Mouse (Mus musculus) spleen, adult 2 months (tissue): Measurements from ENCODE around the gene E2f3. TPM values are rescaled to one million over a fixed set of nuclear protein-coding genes. Genes with fewer than 3 reads are reported as not detected.
A peak's percentile ranks its signal among the peaks of the same experiment; 100 is the strongest.

ENCODE experiments used
- DNase-seq, 2 experiments: peaks; one replicate each; pipeline versions ENCODE4 v3.0.0 to v3.0.0-alpha.2; 2012 to 2021; ENCODE audit warnings: low spot score in 2 of 2, low read depth in 1 of 2
- H3K27ac ChIP-seq: fragments of 200-500 bp; 2 replicates; pipeline ENCODE4 v1.5.1; 2012; ENCODE audit warnings: low read length, inconsistent platforms; ENCODE audit not compliant: insufficient read depth
- H3K27me3 ChIP-seq: fragments of 200-500 bp; 2 replicates; pipeline ENCODE4 v1.6.1; 2012; ENCODE audit warnings: mild to moderate bottlenecking, moderate library complexity, low read length, inconsistent platforms; ENCODE audit not compliant: control insufficient read depth, insufficient read depth
- H3K36me3 ChIP-seq: fragments of 200-500 bp; 2 replicates; pipeline ENCODE4 v1.6.1; 2012; ENCODE audit warnings: mild to moderate bottlenecking, low read length, inconsistent platforms; ENCODE audit not compliant: control insufficient read depth, insufficient read depth
- H3K4me1 ChIP-seq: fragments of 200-500 bp; 2 replicates; pipeline ENCODE4 v1.6.1; 2011; ENCODE audit warnings: inconsistent platforms; ENCODE audit not compliant: control insufficient read depth, insufficient read depth, insufficient read length
- H3K4me3 ChIP-seq: fragments of 200-500 bp; 2 replicates; pipeline ENCODE4 v1.5.1; 2011; ENCODE audit warnings: mild to moderate bottlenecking, inconsistent platforms; ENCODE audit not compliant: insufficient read depth, insufficient read length; ENCODE audit errors: extremely low read depth
- CTCF ChIP-seq: fragments of 200-500 bp; IDR thresholded peaks from 2 replicates; pipeline ENCODE4 v1.5.1; 2011; ENCODE audit warnings: mild to moderate bottlenecking, inconsistent platforms; ENCODE audit not compliant: insufficient read depth, insufficient read length, insufficient replicate concordance; ENCODE audit errors: extremely low read depth
- POLR2A ChIP-seq: fragments of 200-500 bp; IDR thresholded peaks from 2 replicates; pipeline ENCODE4 v1.6.1; 2011; ENCODE audit warnings: low read depth, low read length, inconsistent platforms
- WGBS: fragments of 180-500 bp; shearing (Covaris S2); methylation state at CpG from one replicate; pipeline ENCODE4 v1.1.7; 2018; 5-methylcytosine and 5-hydroxymethylcytosine counted together
- polyA plus RNA-seq: library from polyadenylated mRNA; depleted of rRNA; stranded (reverse); fragments of >200 nt; gene quantifications from 2 replicates; pipeline ENCODE4 v1.2.3, GENCODE M21; 2012; rRNA removed

E2f3 gene
- 2.1 and 2.2 TPM in 2 replicates for polyA plus RNA-seq

DNA sequence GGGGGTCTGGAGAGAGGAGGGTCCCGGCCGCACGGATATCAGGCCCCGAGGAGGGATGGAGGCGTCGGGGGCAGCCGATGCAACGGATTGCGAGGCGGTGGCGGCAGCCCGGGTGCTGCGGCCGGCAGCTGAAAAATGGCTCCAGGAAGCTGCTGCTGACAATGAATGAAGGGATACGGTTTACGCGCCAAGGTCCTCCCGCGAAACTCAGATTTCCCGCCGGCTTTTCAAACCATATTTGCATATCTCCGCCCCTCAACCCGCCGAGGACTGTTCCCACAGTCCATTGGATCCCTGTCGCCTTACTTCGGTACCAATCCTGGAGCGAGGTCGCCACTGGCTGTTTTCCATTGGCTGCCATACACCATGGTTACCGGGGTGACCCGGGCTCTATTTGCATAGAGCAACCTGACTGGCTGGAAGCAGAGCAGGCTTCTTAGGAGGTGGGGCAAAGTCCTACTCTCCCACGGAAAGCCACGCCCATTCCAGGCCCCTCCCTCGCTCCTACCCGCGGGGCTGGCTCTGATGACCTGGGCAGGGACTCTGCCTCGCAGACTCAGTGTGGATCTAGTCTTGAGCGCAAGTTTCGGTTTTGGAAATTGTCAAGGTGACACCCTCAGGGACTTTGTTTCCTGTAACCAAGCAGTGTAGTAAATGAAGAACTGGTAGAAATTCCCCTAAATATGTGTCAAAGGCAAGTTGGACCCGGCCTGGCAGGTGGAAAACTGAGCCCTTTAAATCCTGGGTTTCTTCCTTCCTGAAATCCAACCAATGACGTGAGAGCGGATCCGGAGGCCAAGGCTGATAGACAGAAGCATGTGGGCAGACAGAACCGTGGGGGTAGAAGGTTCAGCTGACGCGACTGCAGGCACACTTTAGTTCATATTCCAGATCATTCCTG is at the start of gene E2f3:
Gene E2f3 (minus strand): TSS at position 209 of the 901 bp plus-strand sequence.
- no peaks in the 10 kb centered on the region for H3K36me3 ChIP-seq
- DNase-seq: peak; percentile 95 to 97
- whole genome bisulfite sequencing: under 1% methylated on average over 45 of the region's 45 CpGs
- no peak for TF ChIP-seq POLR2A
- TF ChIP-seq CTCF: no peak
- peaks cover 8% of the 10 kb centered on the region for H3K4me1 ChIP-seq
- H3K27ac ChIP-seq: peak within 1 kb of the TSS; percentile 66
- no peaks in the 10 kb centered on the region for H3K27me3 ChIP-seq
- peak within 1 kb of the TSS; percentile 84 for H3K4me3 ChIP-seq

GRCm38 (mm10) chr13:30034540-30034939 is 48.7 kb upstream of the E2f3 start:
- Histone ChIP-seq H3K36me3 (no peaks in the 10 kb centered on the region), H3K4me1 (no peaks in the 10 kb centered on the region), H3K27ac (no peak overlapping the region), H3K27me3 (no peaks in the 10 kb centered on the region), H3K4me3 (no peak overlapping the region)
- DNase-seq: no peak
- TF ChIP-seq POLR2A (no peak), CTCF (no peak)
- 44% methylated on average over 5 of the region's 5 CpGs for WGBS

DNA sequence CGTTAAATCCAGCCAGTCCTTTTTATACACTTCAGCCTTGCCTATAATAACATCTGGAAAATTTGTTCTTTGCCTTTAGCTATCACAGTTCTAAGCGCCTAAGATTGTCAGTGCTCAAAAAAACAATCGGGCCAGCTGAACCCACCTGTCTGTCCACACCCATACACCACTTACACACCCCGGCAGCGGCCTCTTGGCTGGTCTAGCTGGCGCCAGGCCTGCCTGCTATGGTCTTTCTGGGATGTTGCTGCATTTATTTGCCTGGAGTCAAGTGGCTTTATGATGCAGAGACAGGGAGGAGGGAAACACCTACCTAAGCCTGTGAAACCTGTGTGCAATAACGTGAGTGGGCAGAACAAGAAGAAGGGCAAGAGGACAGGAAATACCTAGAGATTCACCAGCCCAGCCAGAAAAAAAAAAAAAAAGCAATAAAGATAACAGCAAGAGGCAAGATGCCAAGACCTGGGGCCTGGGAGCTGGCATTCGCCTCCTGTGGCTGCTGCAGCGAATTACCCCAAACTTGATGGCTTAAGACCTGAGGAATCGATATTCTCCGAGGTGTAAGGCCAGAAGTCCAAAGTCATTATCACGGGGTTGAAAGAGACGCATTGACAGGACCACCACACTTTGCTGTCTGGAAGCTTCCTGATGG is 45.9 kb upstream of the E2f3 start:
- Histone ChIP-seq H3K4me3 (no peak overlapping the region), H3K4me1 (no peaks in the 10 kb centered on the region), H3K36me3 (no peaks in the 10 kb centered on the region), H3K27ac (no peak overlapping the region), H3K27me3 (no peaks in the 10 kb centered on the region)
- TF ChIP-seq CTCF (no peak), POLR2A (no peak)
- DNase-seq: no peak
- 88% methylated on average over 13 of the region's 13 CpGs for WGBS

DNA sequence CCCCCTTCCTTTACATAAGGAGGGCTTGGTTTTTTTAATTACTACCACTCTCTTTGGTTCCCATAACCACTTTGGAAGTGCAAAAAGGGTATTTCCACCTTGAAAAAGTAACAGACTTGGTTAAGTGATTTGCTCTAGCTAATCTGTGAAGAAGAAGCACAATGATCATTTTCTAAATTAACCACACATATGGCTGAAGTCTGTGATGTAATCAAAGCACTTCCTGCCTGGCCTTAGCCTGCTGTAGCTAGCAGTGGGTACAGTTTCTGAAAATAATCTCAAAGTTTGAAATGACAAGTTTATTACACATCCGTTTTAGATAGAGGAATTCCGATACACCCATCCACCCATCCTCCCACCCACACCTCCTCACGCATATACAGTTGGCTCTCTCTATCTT is 42.0 kb upstream of the E2f3 start:
- no peaks in the 10 kb centered on the region for H3K36me3 ChIP-seq
- no peak for DNase-seq
- H3K4me1 ChIP-seq: no peaks in the 10 kb centered on the region
- 82% methylated on average over 3 of the region's 3 CpGs for WGBS
- no peak overlapping the region for H3K27ac ChIP-seq
- H3K27me3 ChIP-seq: no peaks in the 10 kb centered on the region
- TF ChIP-seq CTCF: no peak
- TF ChIP-seq POLR2A: no peak
- H3K4me3 ChIP-seq: no peak overlapping the region

DNA sequence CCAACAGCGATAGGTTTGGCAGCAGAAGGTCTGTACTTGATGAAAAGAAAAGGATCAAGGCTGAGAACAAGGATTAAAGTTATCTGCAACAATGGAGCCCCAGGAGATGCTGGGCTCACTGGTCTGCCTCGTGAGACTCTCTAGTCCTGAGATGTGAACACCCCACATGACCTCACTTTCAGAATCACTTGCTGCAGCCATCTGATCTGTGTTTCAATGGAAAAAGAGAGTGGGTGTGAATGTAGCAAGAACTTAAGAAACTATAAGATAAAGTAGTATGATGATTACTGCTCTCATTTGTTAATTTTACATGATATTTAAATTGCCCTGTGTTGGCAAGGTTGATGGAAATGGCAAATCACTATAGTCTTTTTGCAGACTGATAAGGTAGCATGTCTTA is 36.6 kb upstream of the E2f3 start:
- no peak for DNase-seq
- 84% methylated on average over 2 of the region's 2 CpGs for WGBS

DNA sequence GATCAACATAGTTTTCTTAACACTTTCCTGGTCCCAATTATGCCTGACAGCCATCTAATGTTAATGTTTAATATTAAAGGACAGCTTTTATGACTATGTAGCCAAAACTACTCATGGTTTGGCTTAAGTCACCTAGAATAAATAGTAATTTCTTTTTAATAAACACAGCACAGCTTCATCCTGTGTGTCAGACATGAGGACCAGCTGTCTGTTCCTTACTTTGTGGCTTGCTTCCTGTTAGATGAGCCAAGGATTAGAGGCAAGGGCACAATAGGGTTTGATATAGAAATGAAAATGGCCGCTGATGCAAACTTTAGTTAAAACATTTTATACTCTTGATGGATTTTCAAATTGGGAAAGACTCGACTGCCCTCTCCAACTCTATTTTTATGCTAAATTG is 32.7 kb upstream of the E2f3 start:
- TF ChIP-seq POLR2A (no peak), CTCF (no peak)
- 84% methylated on average over 2 of the region's 2 CpGs for WGBS
- no peaks in the 10 kb centered on the region for H3K4me1 ChIP-seq
- H3K4me3 ChIP-seq: no peak overlapping the region
- no peaks in the 10 kb centered on the region for H3K36me3 ChIP-seq
- no peak for DNase-seq
- H3K27ac ChIP-seq: no peak overlapping the region
- H3K27me3 ChIP-seq: no peaks in the 10 kb centered on the region

More for the DNA sequence above, 36.6 kb upstream of the E2f3 start:
- no peaks in the 10 kb centered on the region for H3K36me3 ChIP-seq
- H3K4me1 ChIP-seq: no peaks in the 10 kb centered on the region
- no peak overlapping the region for H3K27ac ChIP-seq
- H3K4me3 ChIP-seq: no peak overlapping the region
- no peaks in the 10 kb centered on the region for H3K27me3 ChIP-seq
- TF ChIP-seq CTCF (no peak), POLR2A (no peak)
